Mouse (Mus musculus) small intestine, adult 2 months (tissue): ENCODE results near the gene Syt6.

Experiments
- CTCF ChIP-seq: fragments of 200-500 bp; IDR thresholded peaks from 2 replicates; pipeline ENCODE4 v1.5.1; 2012; ENCODE audit warnings: low read depth, mild to moderate bottlenecking, control low read depth, inconsistent platforms, low read length, moderate library complexity, mixed read lengths; ENCODE audit not compliant: insufficient replicate concordance, insufficient read length; ENCODE audit errors: extremely low read depth
- POLR2A ChIP-seq: fragments of 200-500 bp; IDR thresholded peaks from 2 replicates; pipeline ENCODE4 v1.6.1; 2012; ENCODE audit warnings: low read depth, mild to moderate bottlenecking, control low read depth, inconsistent platforms, low read length, moderate library complexity

DNA sequence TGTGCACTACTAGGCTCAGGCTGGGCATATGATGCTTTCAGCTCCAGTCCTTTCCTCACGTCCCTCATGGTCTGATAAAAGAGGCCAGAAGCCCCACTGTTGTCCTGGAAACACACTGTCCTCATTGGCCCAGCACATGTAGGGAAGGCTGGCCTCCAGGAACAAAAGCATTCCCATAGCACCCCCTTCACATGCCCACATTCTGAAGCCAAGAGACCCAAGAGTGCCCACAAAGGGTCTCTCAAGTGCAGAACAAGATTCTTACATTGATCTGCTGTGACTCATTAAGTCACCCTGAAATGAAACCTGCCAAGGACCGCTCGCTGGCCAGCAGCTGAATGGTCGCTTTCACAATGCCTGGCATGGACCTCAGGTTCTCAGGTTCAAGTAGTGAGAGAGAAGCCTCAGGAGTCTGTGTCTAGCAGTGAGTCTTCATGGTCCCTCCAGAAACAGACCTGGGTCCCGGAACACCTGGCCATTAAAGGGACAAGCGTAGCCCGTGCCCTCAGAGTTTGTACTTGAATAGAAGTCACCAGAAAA, 20.3 kb downstream of the Syt6 start:
- TF ChIP-seq CTCF (no peak), POLR2A (no peak)
